Mouse (Mus musculus) heart, embryonic 14.5 days (tissue): ENCODE data around the gene Ccdc84. TPM values are rescaled to one million over a fixed set of nuclear protein-coding genes. Genes with fewer than 3 reads are reported as not detected.
"Not testable (repeated sequence)": the region's sequence is repeated elsewhere in the genome, so short reads cannot be mapped to it uniquely, and the experiment has no call there.

Experiments
- ATAC-seq: fragments of 200-750 bp; cut with Nextera tagmentation; 2 replicates; pipeline ENCODE4 v1.8.0; 2017; ENCODE audit warnings: low read depth, moderate TSS enrichment; ENCODE audit not compliant: insufficient number of reproducible peaks, insufficient read depth, low FRiP score
- H3K27ac ChIP-seq, 2 experiments: fragments of 200-500 bp in 1 of 2; fragments of 300-500 bp in 1 of 2; sonication (generic) in 1 of 2; replicated peaks in 1 of 2; 2 replicates each; pipeline ENCODE4 v1.5.1; 2012 to 2014; ENCODE audit warnings: low read depth in 2 of 2, low read length in 2 of 2, control low read depth in 1 of 2, mild to moderate bottlenecking in 1 of 2, mixed read lengths in 1 of 2; ENCODE audit not compliant: control insufficient read depth in 1 of 2, insufficient read depth in 1 of 2
- H3K27me3 ChIP-seq: fragments of 300-500 bp; sonication (generic); 2 replicates; pipeline ENCODE4 v1.6.1; 2014; ENCODE audit warnings: mild to moderate bottlenecking, low read length, control low read depth; ENCODE audit not compliant: control insufficient read depth, insufficient read depth
- H3K36me3 ChIP-seq: fragments of 300-500 bp; sonication (generic); 2 replicates; pipeline ENCODE4 v1.6.1; 2014; ENCODE audit warnings: mild to moderate bottlenecking, control low read depth, low read length, mixed read lengths; ENCODE audit not compliant: control insufficient read depth, insufficient read depth
- H3K4me1 ChIP-seq, 2 experiments: fragments of 200-500 bp in 1 of 2; fragments of 300-500 bp in 1 of 2; sonication (generic) in 1 of 2; 2 replicates each; pipeline ENCODE4 v1.6.1; 2012 to 2014; ENCODE audit warnings: low read length in 2 of 2, control low read depth in 1 of 2, mixed read lengths in 1 of 2; ENCODE audit not compliant: control insufficient read depth in 2 of 2, insufficient read depth in 2 of 2
- H3K4me2 ChIP-seq: fragments of 300-500 bp; sonication (generic); 2 replicates; pipeline ENCODE4 v1.6.1; 2014; ENCODE audit warnings: mild to moderate bottlenecking, low read length
- H3K4me3 ChIP-seq, 2 experiments: fragments of 200-500 bp in 1 of 2; fragments of 300-500 bp in 1 of 2; sonication (generic) in 1 of 2; 2 replicates each; pipeline ENCODE4 v1.5.1; 2012 to 2014; ENCODE audit warnings: low read length in 2 of 2, mild to moderate bottlenecking in 2 of 2, control low read depth in 1 of 2, low read depth in 1 of 2, moderate library complexity in 1 of 2; ENCODE audit not compliant: control insufficient read depth in 1 of 2, insufficient read depth in 1 of 2
- H3K9ac ChIP-seq: fragments of 300-500 bp; sonication (generic); 2 replicates; pipeline ENCODE4 v1.6.1; 2014; ENCODE audit warnings: mild to moderate bottlenecking, low read length
- H3K9me3 ChIP-seq: fragments of 300-500 bp; sonication (generic); 2 replicates; pipeline ENCODE4 v1.6.1; 2016; ENCODE audit warnings: low read length, control low read depth; ENCODE audit not compliant: control insufficient read depth
- WGBS: fragments of 180-500 bp; shearing (Covaris S2); extraction: QIAGEN DNeasy Blood & Tissue Kit; methylation state at CpG from one replicate; pipeline ENCODE4 v1.1.7; 2014; 5-methylcytosine and 5-hydroxymethylcytosine counted together
- polyA plus RNA-seq: library from polyadenylated mRNA; unstranded; fragments of >200 nt; fragmentation: Nextera tagmentation; extraction: Ambion mirVana; gene quantifications from 2 replicates; pipeline ENCODE4 v1.2.1, GENCODE M21; 2014

The Ccdc84 gene
- polyA plus RNA-seq, 1 experiment from 2014 or later, result 19.5 TPM

GRCm38 (mm10) chr9:44440961-44441360 lies 22.6 kb upstream of the Ccdc84 start, which contains the start of gene Foxr1:
TSS of gene Foxr1 (minus strand) at chr9:44441136.
- WGBS, result 59% methylated on average over 19 of the region's 19 CpGs
- no peak within 1 kb of the TSS for H3K9ac ChIP-seq
- no peaks in the 10 kb centered on the region for H3K36me3 ChIP-seq
- H3K4me1 ChIP-seq, result no peaks in the 10 kb centered on the region
- no peaks in the 10 kb centered on the region for H3K9me3 ChIP-seq
- no peaks in the 10 kb centered on the region for H3K27me3 ChIP-seq
- no peak within 1 kb of the TSS for H3K27ac ChIP-seq
- no peak within 1 kb of the TSS for H3K4me3 ChIP-seq
- no peak within 1 kb of the TSS for H3K4me2 ChIP-seq
- ATAC-seq, result no peak

DNA sequence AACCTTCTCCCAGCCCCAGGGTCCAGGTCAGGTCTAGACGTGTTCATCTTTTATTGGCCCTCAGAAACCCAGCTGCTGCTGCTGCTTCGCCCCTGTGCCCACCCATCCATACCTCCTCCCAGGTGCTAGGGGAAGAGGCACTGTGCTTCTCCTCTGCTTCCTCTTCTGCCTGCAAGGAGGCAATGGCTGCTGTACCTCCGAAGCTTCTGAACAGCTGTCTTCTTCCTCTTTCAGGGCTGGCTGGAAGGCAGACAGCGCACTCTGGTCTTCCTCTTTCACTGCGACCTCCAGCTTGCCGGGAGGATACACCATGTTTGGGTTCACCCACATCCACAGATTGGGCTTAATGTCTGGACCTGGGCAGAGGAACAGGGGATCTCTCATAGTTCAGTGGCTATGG lies 17.4 kb upstream of the Ccdc84 start:
- WGBS, result 83% methylated on average over 6 of the region's 6 CpGs
- no peaks in the 10 kb centered on the region for H3K4me1 ChIP-seq
- no peaks in the 10 kb centered on the region for H3K9me3 ChIP-seq
- no peak overlapping the region for H3K9ac ChIP-seq
- no peak for ATAC-seq
- no peak overlapping the region for H3K27ac ChIP-seq
- no peaks in the 10 kb centered on the region for H3K27me3 ChIP-seq
- H3K4me3 ChIP-seq, result no peak overlapping the region
- H3K4me2 ChIP-seq, result no peak overlapping the region
- no peaks in the 10 kb centered on the region for H3K36me3 ChIP-seq

DNA sequence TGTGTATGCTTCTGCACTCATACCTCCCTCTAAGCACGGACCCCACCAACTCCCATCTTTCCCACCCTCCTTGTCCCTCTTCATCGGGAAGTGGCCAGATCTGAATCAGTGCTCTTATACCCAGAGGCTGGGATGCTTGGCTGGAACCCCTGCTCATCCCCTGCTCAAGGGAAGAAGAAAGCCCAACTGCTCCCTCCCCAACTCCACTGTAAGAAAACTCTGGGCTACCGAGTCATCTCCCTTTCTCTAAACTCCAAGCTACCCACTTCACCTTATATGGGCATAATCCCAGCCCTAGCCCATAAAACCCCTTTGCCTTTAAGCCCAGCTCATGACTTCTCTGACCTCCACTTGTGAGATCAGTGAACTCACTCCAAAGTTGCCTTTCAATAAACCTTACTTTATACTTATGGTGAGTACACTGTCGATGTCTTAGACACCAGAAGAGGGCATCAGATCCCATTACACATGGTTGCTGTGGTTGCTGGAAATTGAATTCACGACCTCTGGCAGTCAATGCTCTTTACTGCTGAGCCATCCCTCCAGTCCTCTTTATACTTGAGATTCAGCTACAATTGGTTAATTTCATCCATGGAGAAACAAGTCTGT lies 14.3 kb upstream of the Ccdc84 start:
- H3K9me3 ChIP-seq, result no peaks in the 10 kb centered on the region
- H3K4me1 ChIP-seq, result no peaks in the 10 kb centered on the region
- no peak overlapping the region for H3K4me3 ChIP-seq
- no peak overlapping the region for H3K9ac ChIP-seq
- H3K27me3 ChIP-seq, result no peaks in the 10 kb centered on the region
- no peak for ATAC-seq
- H3K4me2 ChIP-seq, result no peak overlapping the region
- H3K36me3 ChIP-seq, result no peaks in the 10 kb centered on the region
- H3K27ac ChIP-seq, result no peak overlapping the region
- 42% methylated on average over 5 of the region's 5 CpGs for WGBS

DNA sequence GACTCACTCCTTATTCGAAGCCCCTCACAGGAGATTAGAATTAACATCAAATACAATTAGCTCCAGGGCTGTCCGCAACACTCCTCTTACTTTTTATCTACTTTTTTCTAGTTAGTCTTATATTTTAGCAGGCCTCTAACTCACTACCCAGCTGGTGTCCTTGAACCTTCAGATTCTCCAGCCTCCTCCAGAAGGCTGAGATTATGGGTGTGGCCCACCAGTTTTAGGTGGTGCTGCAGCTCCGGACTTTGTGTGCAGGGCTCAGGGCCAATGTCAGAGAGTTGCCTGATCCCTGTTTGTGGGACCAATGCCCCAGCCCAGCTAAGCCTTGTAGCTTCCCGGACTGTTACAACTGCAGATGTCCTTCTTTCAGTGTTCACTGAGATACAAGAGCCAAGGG lies 5.2 kb upstream of the Ccdc84 start:
- no peaks in the 10 kb centered on the region for H3K27me3 ChIP-seq
- H3K27ac ChIP-seq, result no peak overlapping the region
- no peak overlapping the region for H3K9ac ChIP-seq
- no peak overlapping the region for H3K4me3 ChIP-seq
- no peak overlapping the region for H3K4me2 ChIP-seq
- H3K9me3 ChIP-seq, result no peaks in the 10 kb centered on the region
- H3K36me3 ChIP-seq, result no peaks in the 10 kb centered on the region
- 83% methylated on average over 4 of the region's 4 CpGs for WGBS
- ATAC-seq, result no peak
- H3K4me1 ChIP-seq, result no peaks in the 10 kb centered on the region

GRCm38 (mm10) chr9:44420280-44420898 lies 2.0 kb upstream of the Ccdc84 start:
- Histone ChIP-seq H3K9me3 (no peaks in the 10 kb centered on the region), H3K27me3 (no peaks in the 10 kb centered on the region), H3K9ac (no peak overlapping the region), H3K27ac (no peak overlapping the region), H3K4me1 (peaks cover 2 to 13% of the 10 kb centered on the region in 2 experiments), H3K4me2 (no peak overlapping the region), H3K36me3 (peaks cover 10% of the 10 kb centered on the region; the same call in 1 of the 2 replicates), H3K4me3 (no peak overlapping the region)
- 72% methylated on average over 5 of the region's 5 CpGs for WGBS
- no peak for ATAC-seq

DNA sequence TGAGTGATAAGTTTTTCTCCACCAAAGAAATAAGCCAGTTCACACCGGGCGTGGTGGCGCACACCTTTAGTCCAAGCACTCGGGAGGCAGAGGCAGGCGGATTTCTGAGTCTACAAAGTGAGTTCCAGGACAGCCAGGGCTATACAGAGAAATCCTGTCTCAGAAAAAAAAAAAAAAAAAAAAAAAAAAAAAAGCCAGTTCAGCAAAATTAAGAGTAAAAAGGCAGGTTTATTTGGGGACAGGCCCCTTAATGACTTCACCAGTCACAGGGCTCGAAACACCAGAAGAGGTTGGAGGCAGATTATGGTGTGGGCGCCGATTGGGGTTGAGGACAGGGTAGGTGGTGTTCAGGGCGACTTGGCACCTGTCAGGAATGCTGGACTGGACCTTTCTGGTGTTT lies 1.4 kb upstream of the Ccdc84 start:
- WGBS, result 91% methylated on average over 9 of the region's 9 CpGs
- not testable (repeated sequence) for H3K4me2 ChIP-seq, H3K27me3 ChIP-seq, H3K9ac ChIP-seq, H3K4me3 ChIP-seq, H3K9me3 ChIP-seq, H3K27ac ChIP-seq, ATAC-seq
- Histone ChIP-seq H3K4me1 (peaks cover 2 to 13% of the 10 kb centered on the region in 2 experiments), H3K36me3 (peaks cover 13% of the 10 kb centered on the region; the same call in 1 of the 2 replicates)

GRCm38 (mm10) chr9:44417892-44418363 lies 441 bp downstream of the Ccdc84 start:
- H3K4me3 ChIP-seq, result peak overlapping the region; percentile 58 to 87
- peak; percentile 92 for ATAC-seq
- H3K9me3 ChIP-seq, result no peaks in the 10 kb centered on the region
- H3K4me1 ChIP-seq, result peaks cover 2 to 13% of the 10 kb centered on the region in 2 experiments
- H3K36me3 ChIP-seq, result peaks cover 30% of the 10 kb centered on the region
- H3K27ac ChIP-seq, result peak overlapping the region; percentile 75 to 83; a peak in 3 of 4 replicates
- peak overlapping the region; percentile 89 for H3K4me2 ChIP-seq
- peak overlapping the region; percentile 91 for H3K9ac ChIP-seq
- H3K27me3 ChIP-seq, result no peaks in the 10 kb centered on the region
- under 1% methylated on average over 38 of the region's 38 CpGs for WGBS
